Mouse (Mus musculus) spleen, adult 18-20 months (tissue): ENCODE measurements around the gene Rps6ka4.

Source experiments
- DNase-seq, 2 experiments: peaks; one replicate each; pipeline ENCODE4 v3.0.0; 2022; ENCODE audit warnings: mixed read lengths in 2 of 2

The Rps6ka4 gene

DNA sequence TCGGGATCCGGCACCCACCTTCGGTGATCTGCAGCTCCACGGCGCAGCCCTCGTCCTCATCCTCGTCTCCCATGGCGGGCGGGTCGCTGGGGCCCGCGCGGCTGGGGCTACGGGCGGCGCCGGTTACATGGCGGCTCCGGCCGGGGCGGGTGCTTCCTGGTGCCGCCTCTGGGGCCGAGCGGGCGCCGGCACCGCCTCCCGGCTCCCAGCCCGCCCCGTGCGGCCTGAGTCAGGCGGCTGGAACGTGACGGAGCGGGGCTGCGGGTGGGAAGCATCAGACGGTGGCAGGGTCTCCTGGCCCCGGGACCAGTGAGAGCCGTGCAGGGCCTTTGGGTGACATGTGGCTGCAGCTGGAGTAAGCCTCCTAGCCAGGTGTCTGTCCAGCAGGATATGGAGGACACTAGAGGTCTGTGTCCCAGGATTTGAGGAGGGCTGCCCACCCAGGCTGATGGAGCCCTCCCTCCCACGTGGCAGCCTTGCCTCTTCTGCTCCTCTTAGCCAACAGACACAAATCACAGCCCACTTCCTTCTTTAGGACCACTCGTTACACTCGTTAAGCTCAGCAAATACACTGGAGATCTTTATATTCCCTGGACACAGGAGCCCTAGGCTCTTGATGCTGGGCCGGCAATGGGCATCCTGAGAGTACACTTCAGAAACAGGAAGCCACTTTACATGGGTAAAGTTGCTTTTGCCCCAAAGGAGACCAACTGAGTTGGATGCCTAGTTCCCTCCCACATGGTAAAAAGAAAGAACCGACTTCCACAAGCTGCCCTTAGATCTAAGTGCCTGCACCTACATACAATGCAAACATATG lies at the start of gene Rps6ka4:
Rps6ka4 (minus strand) TSS at position 162 of the 817 bp plus-strand sequence.
- DNase-seq: peak; percentile 51 to 69

DNA sequence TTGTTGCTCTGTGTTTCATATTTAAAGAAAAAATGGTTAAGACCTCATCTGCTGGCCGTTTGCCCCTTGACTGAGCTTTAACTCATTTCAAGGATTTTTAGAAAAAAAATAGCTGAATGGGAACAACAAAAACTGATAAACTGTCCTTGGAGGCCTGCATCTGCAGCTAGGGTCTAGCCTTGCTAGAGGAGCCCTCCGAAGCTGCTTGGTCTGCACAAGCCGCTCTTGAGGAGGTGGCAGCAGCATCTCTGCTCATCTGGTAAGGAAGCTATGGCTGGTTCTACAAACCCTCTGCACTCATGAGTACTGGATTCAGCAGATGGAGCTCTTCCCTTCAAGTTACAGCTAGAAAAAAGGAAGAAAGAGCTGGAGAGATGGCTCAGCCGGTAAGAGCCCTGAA lies 37.5 kb upstream of the Rps6ka4 start:
- no peak for DNase-seq

DNA sequence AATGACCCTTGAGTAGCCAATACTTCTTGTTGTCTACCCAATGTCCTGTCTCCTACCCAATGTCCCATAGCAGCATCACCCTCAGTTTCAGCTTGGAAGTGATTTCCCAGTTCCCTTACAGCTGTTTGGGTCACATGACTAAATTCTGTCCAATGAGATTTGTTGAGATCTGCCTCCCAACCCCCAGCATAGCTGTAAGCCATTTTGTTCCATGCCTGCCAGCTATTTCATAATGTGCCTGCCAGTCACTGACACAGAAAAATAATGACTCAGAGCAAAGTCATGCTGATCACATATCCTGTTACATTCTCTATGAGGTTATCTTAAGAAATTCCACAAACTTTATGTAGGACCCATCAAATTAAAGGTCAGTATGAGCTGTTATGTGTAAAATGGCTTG lies 36.4 kb upstream of the Rps6ka4 start:
- DNase-seq: no peak

DNA sequence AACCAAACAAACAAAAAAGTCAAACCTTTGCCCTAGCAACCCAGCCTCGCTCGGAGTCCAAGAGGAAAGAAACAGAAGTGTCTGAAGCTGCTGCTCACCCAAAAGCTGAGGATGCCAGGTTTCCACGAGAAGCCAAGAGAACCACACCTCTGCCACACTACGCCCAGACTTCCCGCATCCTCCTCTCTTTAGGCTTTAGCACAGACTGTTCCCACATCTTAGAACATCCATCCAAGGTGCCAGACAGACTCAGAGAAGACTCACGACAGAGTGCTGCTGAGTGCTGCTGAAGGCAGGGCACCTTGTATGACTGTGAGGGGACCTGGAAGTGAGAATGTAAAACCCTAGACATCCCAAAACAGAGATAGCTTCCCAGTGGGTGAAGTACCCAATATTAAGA lies 35.4 kb upstream of the Rps6ka4 start:
- no peak for DNase-seq

DNA sequence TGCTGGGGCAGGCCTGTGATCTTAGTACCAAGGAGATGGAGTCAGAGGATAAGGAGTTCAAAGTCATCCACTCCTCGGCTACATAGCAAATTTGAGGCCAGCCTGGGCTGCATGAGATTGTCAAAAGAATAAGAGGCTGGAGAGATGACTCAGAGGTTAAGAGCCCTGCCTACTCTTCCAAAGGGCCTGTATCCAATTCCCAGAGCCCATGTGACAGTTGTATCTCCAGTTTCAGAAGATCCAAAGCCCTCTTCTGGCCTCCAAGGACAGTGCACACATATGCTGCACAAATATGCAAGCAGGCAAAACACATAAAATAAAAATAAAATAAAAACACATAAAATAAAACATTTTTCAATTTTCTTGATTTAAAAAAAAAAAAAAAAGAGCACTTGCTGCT lies 33.8 kb upstream of the Rps6ka4 start:
- DNase-seq: no peak

DNA sequence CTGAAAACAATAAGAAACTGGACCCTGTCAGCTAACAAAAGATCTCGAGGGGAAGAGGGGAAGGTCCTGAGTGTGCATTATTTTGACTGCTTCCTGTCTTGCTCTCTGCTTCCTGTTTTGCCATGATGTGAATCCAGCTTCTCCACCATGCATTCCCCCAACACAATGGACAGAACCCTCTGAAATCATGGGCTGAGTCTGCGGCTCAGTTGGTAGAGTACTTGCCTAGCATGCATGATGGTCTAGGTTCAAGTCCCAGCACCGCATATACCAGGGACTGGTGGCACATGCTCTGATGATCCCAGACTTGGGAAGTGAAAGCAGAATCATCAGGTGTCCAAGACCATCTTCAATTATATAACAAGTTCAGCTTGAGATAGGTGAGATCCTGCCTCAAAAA lies 32.3 kb upstream of the Rps6ka4 start:
- no peak for DNase-seq

DNA sequence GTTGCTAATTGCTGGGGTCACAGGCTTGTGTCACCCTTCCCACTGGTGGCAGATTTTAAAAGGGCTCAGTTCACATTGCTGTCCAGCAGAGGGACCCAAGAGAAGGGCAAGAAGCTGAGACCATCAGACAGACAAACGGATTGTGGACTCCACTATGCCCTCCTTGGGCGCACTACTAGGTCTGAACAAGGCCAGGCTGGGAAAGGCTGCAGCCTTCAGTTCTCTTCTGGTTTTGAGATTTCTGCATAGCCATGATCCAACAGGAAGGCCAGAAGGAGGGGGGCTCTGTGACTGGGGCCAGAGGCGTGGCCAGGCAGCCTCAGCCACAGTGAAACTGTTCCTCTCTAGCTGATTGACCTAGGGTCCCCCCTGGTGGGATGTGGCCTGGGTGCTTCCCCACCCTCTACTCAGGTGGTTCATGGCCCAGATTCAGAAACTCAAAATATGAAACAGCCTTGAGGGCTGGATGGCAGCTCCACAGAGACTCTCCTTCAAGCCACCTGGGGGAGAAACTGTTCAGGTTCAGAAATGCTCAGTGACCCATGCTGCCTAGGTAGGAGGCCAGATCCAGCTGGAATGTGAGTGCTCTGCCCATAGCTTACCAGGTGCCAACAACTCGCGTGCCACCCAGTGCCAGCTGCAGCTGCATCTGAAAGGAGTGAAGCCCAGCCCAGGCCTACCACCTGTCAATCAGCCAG lies 31.3 kb upstream of the Rps6ka4 start:
- DNase-seq: peak in 1 of 2 experiments; percentile 48

DNA sequence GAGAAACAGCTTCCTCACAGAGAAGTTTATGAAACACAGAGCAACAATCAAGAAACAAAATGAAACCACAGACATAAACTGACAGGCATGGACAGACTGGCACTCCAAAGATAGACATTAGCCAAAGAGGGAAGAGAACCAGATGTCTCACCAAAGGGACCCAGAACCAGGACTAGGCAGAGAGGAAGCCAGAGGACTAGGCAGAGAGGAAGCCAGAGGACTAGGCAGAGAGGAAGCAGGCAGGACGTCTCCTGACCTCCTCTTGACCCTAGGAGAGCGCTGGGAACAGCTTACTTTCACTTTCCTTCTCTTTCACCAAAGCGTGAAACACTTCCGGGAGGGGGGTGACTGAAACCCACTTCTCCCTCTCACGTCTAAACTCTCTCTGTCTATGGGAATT lies 28.9 kb upstream of the Rps6ka4 start:
- peak; percentile 32 to 47 for DNase-seq

DNA sequence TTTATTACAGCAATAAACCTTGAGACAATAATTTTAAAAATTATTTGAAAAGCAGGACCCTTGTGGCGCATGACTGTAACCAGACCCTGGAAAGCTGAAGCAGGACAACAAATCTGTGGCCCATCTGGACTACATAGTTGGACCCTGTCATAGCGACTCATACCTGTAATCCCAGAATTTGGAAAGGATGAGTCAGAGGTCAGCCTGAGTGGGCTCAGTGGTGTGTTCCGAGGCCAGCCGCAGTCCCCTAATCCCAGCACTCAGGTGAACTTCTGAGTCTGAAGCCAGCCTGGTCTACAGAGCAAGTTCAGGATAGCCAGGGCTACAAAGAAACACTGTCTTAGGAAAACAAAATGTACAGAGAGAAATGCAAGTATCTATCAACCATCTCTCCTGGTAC lies 21.0 kb upstream of the Rps6ka4 start:
- no peak for DNase-seq

DNA sequence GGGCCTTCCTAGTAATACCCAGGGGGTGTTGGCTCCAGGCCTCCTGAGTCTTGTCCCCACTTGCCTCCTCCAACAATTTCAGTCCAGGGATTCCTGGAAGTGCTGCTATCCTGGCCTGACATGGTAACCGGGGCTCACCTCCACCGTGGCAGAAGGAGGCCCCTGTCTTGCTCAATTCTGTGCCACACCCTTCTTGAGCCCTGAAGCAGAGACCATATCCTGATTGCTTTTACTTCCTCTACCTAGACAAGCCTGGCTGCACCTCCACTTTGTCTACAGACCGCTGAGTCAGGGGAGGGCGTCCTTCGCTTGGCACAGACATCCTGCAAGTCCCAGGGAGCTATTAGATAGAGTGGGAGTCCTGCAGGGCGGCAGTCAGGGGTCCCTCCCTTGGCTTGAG lies 20.3 kb upstream of the Rps6ka4 start:
- DNase-seq: peak; percentile 54 to 63

DNA sequence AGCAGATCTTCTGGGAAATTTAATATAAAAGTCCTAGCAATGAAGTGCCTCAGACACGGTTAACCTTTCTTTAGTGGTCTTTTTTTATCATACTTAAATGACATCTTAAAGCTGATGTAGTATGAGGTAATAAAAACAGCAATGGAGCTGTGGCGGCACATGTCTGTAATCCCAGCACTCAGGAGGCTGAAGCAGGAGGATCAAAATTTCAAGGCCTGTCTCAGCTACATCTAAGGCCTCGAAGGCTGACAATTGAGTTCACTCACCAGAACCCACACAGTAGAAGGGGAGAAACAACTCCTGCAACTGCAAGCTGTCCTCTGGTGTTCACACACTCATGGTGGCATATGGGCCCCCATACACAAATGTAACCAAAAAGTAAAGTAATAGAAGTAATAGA lies 19.5 kb upstream of the Rps6ka4 start:
- DNase-seq: no peak

DNA sequence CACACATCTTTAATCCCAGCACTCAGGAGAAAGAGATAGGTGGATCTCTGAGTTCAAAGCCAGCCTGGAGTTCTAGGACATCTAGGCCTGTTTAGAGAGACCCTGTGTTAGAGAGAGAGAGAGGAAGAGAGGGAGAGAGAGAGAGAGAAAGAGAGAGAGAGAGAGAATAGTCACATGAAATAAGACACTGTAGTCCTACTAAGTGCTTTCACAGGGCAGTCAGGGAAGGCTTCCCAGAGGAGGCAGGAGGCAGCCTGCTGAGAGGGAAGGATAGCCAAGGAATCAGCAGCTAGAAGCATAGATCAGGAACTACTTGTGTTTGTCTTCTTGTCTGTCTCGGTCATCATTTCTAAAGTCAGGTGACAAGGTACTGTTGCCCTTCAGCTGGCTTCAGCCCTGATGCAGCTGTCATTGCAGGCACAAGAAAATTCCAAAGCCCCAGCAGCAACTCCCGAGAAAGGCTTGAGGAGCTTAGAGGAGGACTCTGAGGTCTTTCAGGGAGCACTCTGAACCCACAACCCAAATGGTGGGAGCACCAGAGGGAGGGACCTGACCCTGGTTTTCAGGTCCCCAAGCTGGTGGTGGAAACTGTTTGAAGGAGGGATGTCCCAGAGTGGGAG lies 18.7 kb upstream of the Rps6ka4 start:
- no peak for DNase-seq

DNA sequence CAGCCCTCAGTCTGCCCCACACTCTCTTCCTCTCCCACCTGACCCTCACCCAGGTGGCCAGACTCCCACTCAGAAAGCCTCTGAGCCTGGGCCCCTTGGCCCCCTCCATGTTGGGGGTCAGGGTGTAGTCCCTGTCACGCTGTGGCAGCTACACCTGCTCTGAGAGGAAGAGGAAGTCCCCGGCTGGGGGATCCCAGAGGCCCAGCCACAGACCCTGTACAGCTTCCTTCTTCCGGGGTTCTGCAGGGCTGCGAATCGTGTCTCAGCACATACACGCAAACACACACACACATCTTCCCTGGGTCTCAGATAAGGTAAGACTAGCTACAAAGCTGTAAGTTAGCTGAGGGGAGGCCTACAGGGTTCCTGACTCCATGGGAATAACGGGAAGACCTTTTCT lies 17.6 kb upstream of the Rps6ka4 start, which contains the start of gene Ccdc88b:
Ccdc88b (minus strand) TSS at position 181 of the 400 bp plus-strand sequence.
- DNase-seq: peak; percentile 72 to 85

DNA sequence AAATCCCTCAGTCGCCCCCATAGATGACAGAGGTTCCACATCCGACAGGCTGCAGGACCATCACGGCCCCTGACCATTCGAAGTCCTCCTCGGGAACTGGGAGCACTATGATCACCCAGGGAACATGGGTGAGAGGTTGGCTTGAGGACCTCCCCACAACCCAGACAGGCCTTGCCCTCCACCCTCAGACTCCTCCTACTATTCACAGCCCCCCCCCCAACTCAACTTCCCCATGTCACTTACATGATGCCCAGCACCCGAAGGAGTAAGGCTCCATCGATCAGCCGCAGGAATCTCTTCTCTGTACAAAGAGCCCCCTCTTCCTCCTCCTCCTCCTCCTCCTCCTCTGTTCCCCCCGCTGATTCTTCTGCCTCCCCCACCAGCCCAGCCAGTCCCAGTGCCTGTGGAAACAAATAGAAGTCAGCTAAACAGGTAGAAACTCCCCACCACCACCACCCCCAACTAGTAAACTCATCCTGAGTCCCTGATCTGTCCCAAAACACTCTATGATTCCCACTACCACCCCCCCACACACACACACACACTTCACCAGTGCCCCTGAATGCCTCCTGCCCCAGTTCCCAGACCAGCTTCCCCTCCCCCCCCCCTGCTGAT lies 17.1 kb upstream of the Rps6ka4 start:
- DNase-seq: no peak

DNA sequence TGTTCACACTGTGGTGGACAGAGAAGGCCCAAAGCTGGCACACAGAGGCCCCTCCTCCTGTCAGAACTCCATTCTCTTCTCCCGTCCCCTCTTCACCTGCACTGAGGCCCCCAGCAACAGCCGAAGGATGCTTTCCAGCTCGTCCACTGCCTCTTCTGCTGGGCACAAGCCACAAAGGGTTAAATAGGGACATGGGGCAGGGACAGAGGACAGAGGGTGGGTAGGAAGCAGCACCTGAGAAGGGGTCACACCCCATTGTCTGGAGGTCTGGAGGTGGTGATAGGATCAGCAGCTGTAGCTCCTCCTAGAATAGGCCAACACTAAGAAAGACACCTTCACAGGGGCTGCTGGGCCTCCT lies 16.5 kb upstream of the Rps6ka4 start:
- no peak for DNase-seq

DNA sequence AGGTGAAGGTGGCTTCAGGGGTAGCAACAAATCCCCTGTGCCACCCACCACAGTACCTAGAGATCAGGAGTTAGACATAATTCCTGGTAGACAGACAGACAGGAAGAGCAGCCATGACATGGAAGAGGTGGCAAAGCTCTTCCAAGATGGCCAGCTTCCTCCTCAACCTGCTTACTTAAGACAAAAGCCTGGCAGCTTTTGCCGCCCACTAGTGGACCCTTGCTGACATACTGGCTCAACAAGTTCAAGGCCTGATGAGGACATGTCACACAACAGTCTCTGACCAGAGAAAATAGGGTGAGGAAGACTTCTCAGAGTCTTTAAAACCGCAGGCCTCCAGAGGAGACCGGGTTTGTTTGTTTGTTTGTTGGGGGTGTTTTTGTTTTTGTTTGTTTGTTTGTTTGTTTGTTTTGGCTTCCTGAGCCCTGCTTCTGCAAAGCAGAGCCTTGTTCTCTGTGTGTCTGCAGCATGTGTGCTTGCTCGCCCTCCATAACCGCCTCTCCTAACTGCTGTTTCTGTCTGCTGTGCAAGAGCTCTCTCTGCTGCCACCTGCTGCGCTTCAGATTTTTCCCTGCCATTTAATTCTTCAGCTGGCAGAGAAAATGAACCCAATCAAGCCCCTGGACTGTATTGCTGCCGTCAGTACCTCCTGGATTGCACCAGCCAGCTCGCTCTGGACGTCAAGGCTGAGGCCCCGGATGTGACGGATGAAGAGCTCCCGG lies 16.0 kb upstream of the Rps6ka4 start:
- peak in 1 of 2 experiments; percentile 72 for DNase-seq

DNA sequence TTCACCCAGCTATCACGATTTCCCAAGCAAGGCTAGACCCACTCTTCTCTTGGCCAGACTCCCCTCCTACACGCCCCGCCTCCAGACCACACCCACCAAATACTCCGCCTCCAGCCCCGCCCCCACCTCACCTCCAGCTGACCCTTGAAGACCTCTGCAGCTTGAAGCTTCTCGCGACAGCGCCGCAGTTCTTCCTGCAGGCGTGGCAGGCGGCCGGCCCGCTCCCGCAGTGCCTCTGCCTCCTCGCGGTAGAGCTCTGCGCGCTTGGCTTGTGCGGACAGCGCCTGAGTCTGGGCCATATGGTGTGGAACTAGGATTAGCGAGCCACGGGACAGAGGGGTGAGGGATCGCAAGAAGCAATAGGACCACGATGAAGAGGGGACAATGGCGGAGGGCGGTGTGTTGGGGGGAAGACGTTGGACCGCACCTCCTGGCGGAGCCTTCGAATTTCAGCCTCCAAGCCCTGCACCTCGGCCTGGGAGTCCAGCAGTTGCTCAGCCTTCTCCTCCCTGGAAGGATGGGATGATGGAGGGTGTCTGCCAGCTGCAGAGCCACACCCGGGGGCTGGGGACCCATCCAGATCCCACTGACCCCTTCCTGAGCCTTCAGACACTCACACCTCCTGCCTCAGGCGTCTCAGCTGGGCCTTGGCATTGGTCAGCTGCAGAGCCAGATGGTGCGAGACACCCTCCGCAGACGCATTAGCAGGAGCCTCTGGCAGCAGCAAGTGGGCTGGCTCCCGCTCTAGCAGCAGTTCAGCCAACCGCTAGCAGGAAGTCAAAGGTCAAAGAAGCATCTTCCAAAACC lies 15.0 kb upstream of the Rps6ka4 start:
- DNase-seq: no peak

DNA sequence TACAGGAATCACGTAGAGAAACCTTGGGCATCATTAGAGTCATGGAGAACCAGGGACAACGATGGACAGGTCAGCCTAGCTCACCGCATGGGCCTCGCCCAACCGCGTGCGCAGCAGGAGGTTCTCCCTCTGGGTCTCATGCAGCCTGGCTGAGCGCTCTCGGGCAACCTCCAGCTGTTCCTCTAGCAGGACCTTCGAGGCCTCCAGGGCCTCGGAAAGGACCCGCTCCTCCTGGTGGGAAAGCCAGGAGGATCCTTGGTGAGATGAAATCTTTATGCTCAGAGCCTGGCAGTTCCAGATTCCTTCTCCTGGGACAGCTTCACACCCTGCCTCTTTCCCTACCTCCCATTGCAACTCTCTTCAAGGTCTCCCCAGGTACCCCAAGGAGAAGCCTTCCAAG lies 14.2 kb upstream of the Rps6ka4 start:
- DNase-seq: no peak

DNA sequence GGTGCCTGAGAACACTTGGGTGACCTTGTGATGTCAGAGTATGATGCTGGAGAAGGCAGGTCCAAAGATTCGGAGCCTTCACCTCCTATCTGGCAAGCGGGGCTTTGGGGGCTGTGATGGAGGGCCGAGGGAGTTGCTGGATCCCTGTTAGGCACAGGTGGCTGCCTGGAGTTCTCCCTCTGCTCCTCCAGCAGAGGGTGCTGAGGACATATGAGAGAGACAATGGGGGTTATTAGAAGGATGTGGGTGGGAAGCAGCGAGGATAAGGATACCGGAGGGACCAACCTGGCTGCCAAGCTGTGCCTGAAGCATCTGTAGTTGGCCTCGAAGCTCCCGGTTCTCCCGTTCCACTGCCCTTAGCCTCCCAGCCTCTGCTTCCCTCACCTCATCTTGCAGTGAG lies 13.5 kb upstream of the Rps6ka4 start:
- no peak for DNase-seq

DNA sequence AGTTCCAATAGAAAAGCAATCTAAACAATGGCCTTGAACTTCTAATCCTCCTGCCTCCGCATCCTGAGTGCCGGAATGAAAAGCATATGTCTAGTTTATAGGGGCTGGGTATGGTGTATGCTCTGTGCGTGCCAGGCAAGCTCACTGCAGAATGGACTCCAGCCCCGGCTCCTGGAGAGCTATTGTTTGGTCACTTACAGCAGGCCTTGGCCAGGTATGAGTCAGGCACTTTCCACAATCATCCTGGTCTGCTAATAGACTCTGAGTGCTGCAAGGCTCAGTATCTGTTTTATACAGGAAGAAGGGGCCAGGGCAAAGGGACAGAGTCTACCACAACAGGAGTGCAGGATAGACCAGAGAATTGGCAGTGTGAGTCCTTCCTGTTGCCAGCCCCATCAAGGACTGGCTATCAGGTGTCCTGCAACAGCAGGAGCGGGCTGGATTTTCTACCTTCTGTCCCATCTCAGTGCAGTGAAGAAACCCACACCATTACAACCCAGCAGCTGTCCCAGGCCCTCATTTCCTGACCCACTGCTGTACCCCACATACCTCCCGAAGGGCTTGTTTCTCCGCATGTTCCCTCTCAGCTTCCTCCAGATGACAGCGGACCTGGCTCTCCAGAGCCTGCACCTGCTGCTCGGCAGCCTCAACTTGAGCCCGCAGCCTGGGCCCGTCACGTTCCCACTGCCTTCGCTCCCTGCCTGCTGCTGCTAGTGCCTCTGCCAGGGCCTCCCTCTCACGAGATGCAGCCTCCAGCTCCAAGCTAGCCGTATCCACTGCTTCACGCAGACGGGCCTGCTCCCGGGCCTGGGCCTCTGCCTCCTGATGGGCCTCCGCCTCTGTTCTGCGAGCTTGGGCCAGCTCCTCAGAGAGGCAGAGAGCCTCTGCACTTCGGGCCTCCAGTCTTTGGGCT lies 12.2 kb upstream of the Rps6ka4 start:
- no peak for DNase-seq

DNA sequence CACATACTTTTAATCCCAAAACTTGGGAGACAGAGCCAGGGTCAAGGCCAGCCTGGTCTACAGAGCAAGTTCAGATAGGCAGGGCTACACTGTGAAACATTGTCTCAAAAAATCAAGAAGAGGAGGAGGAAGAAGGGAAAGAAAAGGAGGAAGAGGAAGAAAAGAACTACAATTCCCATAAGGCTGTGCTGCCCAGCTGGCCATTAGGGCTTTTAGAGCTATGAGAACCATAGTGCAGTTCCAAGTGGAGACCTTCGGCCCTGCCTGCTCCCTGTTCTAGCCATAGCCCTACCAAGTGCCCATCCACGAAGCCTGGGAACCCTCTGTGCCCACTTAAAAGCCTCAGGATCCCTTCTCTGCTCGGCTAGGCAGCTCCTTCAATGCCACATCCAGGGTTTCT lies 11.1 kb upstream of the Rps6ka4 start:
- no peak for DNase-seq
